Mouse (Mus musculus) stomach, postnatal 0 days (tissue): Measurements from ENCODE around the gene Ptx4.

Source experiments
- CTCF ChIP-seq: IDR thresholded peaks from 2 replicates; pipeline ENCODE4 v1.5.1; 2016; ENCODE audit warnings: antibody characterized with exemption, low read depth, mild to moderate bottlenecking, moderate library complexity
- EP300 ChIP-seq: optimal IDR thresholded peaks from 2 replicates; pipeline ENCODE3; 2016; ENCODE audit warnings: antibody characterized with exemption

- TF ChIP-seq EP300 (no peak), CTCF (no peak)
Measured at GRCm38 (mm10) chr17:25111739-25112422, 8.7 kb upstream of the Ptx4 start.
